Comparison of ENCODE assay signal across 11 mouse cellular contexts in genomic region chr13:56770786-56771185, GRCm38 (mm10). TPM values are rescaled to one million over a fixed set of nuclear protein-coding genes. Genes with fewer than 3 reads are reported as not detected.
DNase-seq lines count a peak whose midpoint lies in the region; ATAC-seq and TF ChIP-seq lines count a peak whose summit lies in the region.
"Had no signal": no experiment of that assay in that cellular context is flagged by ENCODE, and none has a peak within 500 bp of the region (broad histone marks: within the 10 kb centered on the region; RNA-seq: fewer than 3 reads in every experiment).

No protein-coding gene starts in this region.

- H3K27me3 ChIP-seq in hindbrain, embryonic 12.5 days, result no peaks in the 10 kb centered on the region; the same call in 1 of the 2 replicates
- H3K27me3 ChIP-seq in hindbrain, embryonic 14.5 days (ENCODE audit: control insufficient read depth, insufficient read depth, low read length), result no peaks in the 10 kb centered on the region
- no peaks in the 10 kb centered on the region for H3K27me3 ChIP-seq in testis, adult 2 months (ENCODE audit: control insufficient read depth, insufficient read depth, low read length)
- no peaks in the 10 kb centered on the region for H3K27me3 ChIP-seq in forebrain, embryonic 15.5 days
- H3K27me3 ChIP-seq: heart, embryonic 12.5 days had no signal

- H3K9ac ChIP-seq in hindbrain, embryonic 12.5 days, result no peak overlapping the region
- H3K9ac ChIP-seq in hindbrain, embryonic 14.5 days, result no peak overlapping the region
- H3K9ac ChIP-seq in forebrain, embryonic 15.5 days (replicated peaks), result no peak overlapping the region
- H3K9ac ChIP-seq: heart, embryonic 12.5 days had no signal

- no peaks in the 10 kb centered on the region for H3K36me3 ChIP-seq in hindbrain, embryonic 12.5 days
- no peaks in the 10 kb centered on the region for H3K36me3 ChIP-seq in hindbrain, embryonic 14.5 days (replicated peaks; ENCODE audit: control insufficient read depth, insufficient read depth)
- no peaks in the 10 kb centered on the region for H3K36me3 ChIP-seq in testis, adult 2 months (ENCODE audit: control insufficient read depth, insufficient read depth, low read length)
- H3K36me3 ChIP-seq in forebrain, embryonic 15.5 days, result no peaks in the 10 kb centered on the region
- H3K36me3 ChIP-seq: heart, embryonic 12.5 days had no signal

- no peak for TF ChIP-seq POLR2A in testis, adult 2 months (IDR thresholded peaks at IDR 0.05; ENCODE audit: control insufficient read depth, low read depth, low read length)
- no peak for TF ChIP-seq POLR2A in olfactory bulb, adult 2 months (IDR thresholded peaks at IDR 0.05; ENCODE audit: insufficient read depth, low read depth, low read length)

- no peak for DNase-seq in hindbrain, embryonic 14.5 days (ENCODE audit: low spot score)
- DNase-seq in testis, postnatal 10 days (ENCODE audit: low spot score), result no peak
- no peak for DNase-seq in right cerebral cortex, adult 18-20 months
- DNase-seq in embryo, embryonic 9.5 days (ENCODE audit: extremely low spot score), result no peak
- DNase-seq: kidney, adult 11 months; lung, adult 2 months had no signal

- H3K4me3 ChIP-seq in hindbrain, embryonic 12.5 days, result no peak overlapping the region
- no peak overlapping the region for H3K4me3 ChIP-seq in hindbrain, embryonic 14.5 days (replicated peaks; ENCODE audit: low read length)
- H3K4me3 ChIP-seq in testis, adult 2 months (ENCODE audit: control insufficient read depth, low read depth, low read length), result no peak overlapping the region
- no peak overlapping the region for H3K4me3 ChIP-seq in forebrain, embryonic 15.5 days
- no peak overlapping the region for H3K4me3 ChIP-seq in olfactory bulb, adult 2 months (ENCODE audit: insufficient read depth, low read depth, low read length)
- H3K4me3 ChIP-seq: heart, embryonic 12.5 days had no signal

- peak overlapping the region; percentile 60; the same call in 1 of the 2 replicates for H3K27ac ChIP-seq in hindbrain, embryonic 12.5 days
- H3K27ac ChIP-seq in hindbrain, embryonic 14.5 days, result no peak overlapping the region
- no peak overlapping the region for H3K27ac ChIP-seq in testis, adult 2 months (ENCODE audit: control insufficient read depth, insufficient read depth, low read depth, low read length)
- peak overlapping the region; percentile 66 for H3K27ac ChIP-seq in forebrain, embryonic 15.5 days (replicated peaks)
- peak overlapping the region; percentile 20; the same call in 1 of the 2 replicates for H3K27ac ChIP-seq in olfactory bulb, adult 2 months (ENCODE audit: insufficient read depth, low read depth, low read length)

- H3K9me3 ChIP-seq in hindbrain, embryonic 12.5 days (replicated peaks), result no peaks in the 10 kb centered on the region
- H3K9me3 ChIP-seq in hindbrain, embryonic 14.5 days (ENCODE audit: control insufficient read depth, low read length), result no peaks in the 10 kb centered on the region
- no peaks in the 10 kb centered on the region for H3K9me3 ChIP-seq in forebrain, embryonic 15.5 days

- H3K4me2 ChIP-seq in hindbrain, embryonic 12.5 days (replicated peaks), result no peak overlapping the region
- H3K4me2 ChIP-seq in hindbrain, embryonic 14.5 days (replicated peaks), result no peak overlapping the region
- H3K4me2 ChIP-seq in forebrain, embryonic 15.5 days (replicated peaks), result no peak overlapping the region
- H3K4me2 ChIP-seq: heart, embryonic 12.5 days had no signal

- ATAC-seq in hindbrain, embryonic 12.5 days (ENCODE audit: low FRiP score), result no peak
- ATAC-seq in hindbrain, embryonic 14.5 days (ENCODE audit: low FRiP score), result no peak
- no peak for ATAC-seq in forebrain, embryonic 15.5 days (replicated peaks)

- TF ChIP-seq CTCF in testis, adult 2 months (IDR thresholded peaks at IDR 0.05; ENCODE audit: control insufficient read depth, insufficient read depth, insufficient replicate concordance, low read depth, low read length), result peak; percentile 44; the same call in 1 of the 2 replicates
- TF ChIP-seq CTCF in olfactory bulb, adult 2 months (IDR thresholded peaks at IDR 0.05; ENCODE audit: insufficient read depth, low read depth, low read length), result no peak

- WGBS in hindbrain, embryonic 12.5 days, result 66% methylated on average over 5 of the region's 5 CpGs
- 63% methylated on average over 5 of the region's 5 CpGs for WGBS in hindbrain, embryonic 14.5 days
- WGBS in forebrain, embryonic 15.5 days, result 53% methylated on average over 5 of the region's 5 CpGs
- 59% methylated on average over 5 of the region's 5 CpGs for WGBS in olfactory bulb, adult 2 months

- H3K4me1 ChIP-seq in hindbrain, embryonic 12.5 days, result peaks cover 46% of the 10 kb centered on the region
- peaks cover 27% of the 10 kb centered on the region for H3K4me1 ChIP-seq in hindbrain, embryonic 14.5 days (replicated peaks; ENCODE audit: control insufficient read depth, insufficient read depth, low read length)
- peaks cover under 1% of the 10 kb centered on the region; the same call in 1 of the 2 replicates for H3K4me1 ChIP-seq in testis, adult 2 months (ENCODE audit: control insufficient read depth, insufficient read depth, low read length)
- H3K4me1 ChIP-seq in forebrain, embryonic 15.5 days, result peaks cover 39% of the 10 kb centered on the region
- H3K4me1 ChIP-seq in olfactory bulb, adult 2 months (ENCODE audit: control insufficient read depth, insufficient read depth, low read length), result peaks cover 45% of the 10 kb centered on the region

RNA-seq across cellular contexts. Expression of gene Gm45623, which starts 17.2 kb away (rescaled TPM):
- 0.21 TPM in 1 of 2 replicates, not detected in the other for polyA plus RNA-seq in hindbrain, embryonic 12.5 days (2016; fragmentation: Nextera tagmentation; extraction: Ambion mirVana)
- 2.8 and 2.9 TPM in 2 replicates for polyA plus RNA-seq in hindbrain, embryonic 14.5 days (2014; fragmentation: Nextera tagmentation; extraction: Ambion mirVana)
- 0.25 and 0.60 TPM in 2 replicates for polyA plus RNA-seq in testis, adult 2 months (2012; rRNA removed)
- 0.74 and 0.98 TPM in 2 replicates for polyA plus RNA-seq in forebrain, embryonic 15.5 days (2015; fragmentation: Nextera tagmentation; extraction: Ambion mirVana)
- not detected in 2 replicates for polyA plus RNA-seq in olfactory bulb, adult 2 months (2012; ENCODE audit: insufficient read depth, insufficient read length, low replicate concordance, missing spikeins)

Comparison
In these comparisons a context has a peak if more than half of its experiments do, and no peak if none do; other contexts are left out.
1. H3K27ac ChIP-seq: peak in hindbrain, embryonic 12.5 days (single experiment), forebrain, embryonic 15.5 days (single experiment) and olfactory bulb, adult 2 months (single experiment); none in hindbrain, embryonic 14.5 days (single experiment) and testis, adult 2 months (single experiment).